Mouse (Mus musculus) spleen, adult 2 months (tissue): Measurements from ENCODE around the gene Scp2. TPM values are rescaled to one million over a fixed set of nuclear protein-coding genes. Genes with fewer than 3 reads are reported as not detected.

Source experiments
- DNase-seq, 2 experiments: peaks; one replicate each; pipeline versions ENCODE4 v3.0.0 to v3.0.0-alpha.2; 2012 to 2021; ENCODE audit warnings: low spot score in 2 of 2, low read depth in 1 of 2
- H3K27ac ChIP-seq: fragments of 200-500 bp; 2 replicates; pipeline ENCODE4 v1.5.1; 2012; ENCODE audit warnings: low read length, inconsistent platforms; ENCODE audit not compliant: insufficient read depth
- H3K27me3 ChIP-seq: fragments of 200-500 bp; 2 replicates; pipeline ENCODE4 v1.6.1; 2012; ENCODE audit warnings: mild to moderate bottlenecking, moderate library complexity, low read length, inconsistent platforms; ENCODE audit not compliant: control insufficient read depth, insufficient read depth
- H3K36me3 ChIP-seq: fragments of 200-500 bp; 2 replicates; pipeline ENCODE4 v1.6.1; 2012; ENCODE audit warnings: mild to moderate bottlenecking, low read length, inconsistent platforms; ENCODE audit not compliant: control insufficient read depth, insufficient read depth
- H3K4me1 ChIP-seq: fragments of 200-500 bp; 2 replicates; pipeline ENCODE4 v1.6.1; 2011; ENCODE audit warnings: inconsistent platforms; ENCODE audit not compliant: control insufficient read depth, insufficient read depth, insufficient read length
- H3K4me3 ChIP-seq: fragments of 200-500 bp; 2 replicates; pipeline ENCODE4 v1.5.1; 2011; ENCODE audit warnings: mild to moderate bottlenecking, inconsistent platforms; ENCODE audit not compliant: insufficient read depth, insufficient read length; ENCODE audit errors: extremely low read depth
- CTCF ChIP-seq: fragments of 200-500 bp; IDR thresholded peaks from 2 replicates; pipeline ENCODE4 v1.5.1; 2011; ENCODE audit warnings: mild to moderate bottlenecking, inconsistent platforms; ENCODE audit not compliant: insufficient read depth, insufficient read length, insufficient replicate concordance; ENCODE audit errors: extremely low read depth
- POLR2A ChIP-seq: fragments of 200-500 bp; IDR thresholded peaks from 2 replicates; pipeline ENCODE4 v1.6.1; 2011; ENCODE audit warnings: low read depth, low read length, inconsistent platforms
- WGBS: fragments of 180-500 bp; shearing (Covaris S2); methylation state at CpG from one replicate; pipeline ENCODE4 v1.1.7; 2018; 5-methylcytosine and 5-hydroxymethylcytosine counted together
- polyA plus RNA-seq: library from polyadenylated mRNA; depleted of rRNA; stranded (reverse); fragments of >200 nt; gene quantifications from 2 replicates; pipeline ENCODE4 v1.2.3, GENCODE M21; 2012

Gene Scp2
- polyA plus RNA-seq, 1 experiment = 54.0 TPM

- no peaks in the 10 kb centered on the region for H3K4me1 ChIP-seq
- peaks cover 20% of the 10 kb centered on the region for H3K36me3 ChIP-seq
- no peaks in the 10 kb centered on the region for H3K27me3 ChIP-seq
- no peak for DNase-seq
- 92% methylated on average over 8 of the region's 8 CpGs for WGBS
- H3K27ac ChIP-seq = no peak overlapping the region
- no peak overlapping the region for H3K4me3 ChIP-seq
- no peak for TF ChIP-seq CTCF
- TF ChIP-seq POLR2A = no peak
Observed at GRCm38 (mm10) chr4:108052673-108053072, 92.1 kb downstream of the Scp2 start.

DNA sequence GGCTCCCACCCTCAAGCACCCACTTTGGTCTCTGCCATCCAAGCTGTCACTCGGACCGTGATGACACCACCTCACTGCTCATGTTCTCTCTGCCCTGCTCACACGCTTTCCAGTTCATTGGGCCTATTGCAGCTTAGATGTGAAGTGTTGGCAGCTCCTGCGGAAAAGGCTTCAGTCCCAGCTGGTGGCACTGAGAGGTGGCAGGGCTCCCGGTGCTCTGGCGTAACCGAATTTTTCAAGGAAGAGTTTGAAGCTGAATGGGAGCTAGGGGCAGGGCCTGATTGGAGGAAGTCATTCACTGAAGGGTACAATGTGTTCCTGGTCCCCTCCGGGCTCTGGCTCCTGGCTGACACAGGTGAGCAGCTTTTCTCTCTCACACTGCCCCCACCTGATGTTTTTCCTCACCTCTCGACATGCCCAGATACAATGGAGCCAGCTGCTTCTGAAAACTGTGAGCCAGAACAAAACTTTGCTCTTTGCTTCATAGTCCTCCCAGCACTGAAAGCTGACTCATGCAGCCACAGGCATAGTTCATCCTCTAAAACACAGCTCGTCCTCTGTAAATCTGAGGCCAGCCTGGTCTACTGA lies 93.0 kb downstream of the Scp2 start:
- no peaks in the 10 kb centered on the region for H3K27me3 ChIP-seq
- H3K4me1 ChIP-seq = no peaks in the 10 kb centered on the region
- peaks cover 26% of the 10 kb centered on the region for H3K36me3 ChIP-seq
- no peak overlapping the region for H3K27ac ChIP-seq
- 91% methylated on average over 10 of the region's 10 CpGs for WGBS
- no peak for TF ChIP-seq CTCF
- TF ChIP-seq POLR2A = no peak
- no peak overlapping the region for H3K4me3 ChIP-seq
- DNase-seq = no peak

GRCm38 (mm10) chr4:108046136-108046535 lies 98.7 kb downstream of the Scp2 start:
- no peak for TF ChIP-seq POLR2A
- no peak for TF ChIP-seq CTCF
- no peaks in the 10 kb centered on the region for H3K27me3 ChIP-seq
- H3K27ac ChIP-seq = no peak overlapping the region
- no peaks in the 10 kb centered on the region for H3K4me1 ChIP-seq
- H3K36me3 ChIP-seq = peaks cover 24% of the 10 kb centered on the region
- 97% methylated on average over 8 of the region's 8 CpGs for WGBS
- DNase-seq = no peak
- H3K4me3 ChIP-seq = no peak overlapping the region

DNA sequence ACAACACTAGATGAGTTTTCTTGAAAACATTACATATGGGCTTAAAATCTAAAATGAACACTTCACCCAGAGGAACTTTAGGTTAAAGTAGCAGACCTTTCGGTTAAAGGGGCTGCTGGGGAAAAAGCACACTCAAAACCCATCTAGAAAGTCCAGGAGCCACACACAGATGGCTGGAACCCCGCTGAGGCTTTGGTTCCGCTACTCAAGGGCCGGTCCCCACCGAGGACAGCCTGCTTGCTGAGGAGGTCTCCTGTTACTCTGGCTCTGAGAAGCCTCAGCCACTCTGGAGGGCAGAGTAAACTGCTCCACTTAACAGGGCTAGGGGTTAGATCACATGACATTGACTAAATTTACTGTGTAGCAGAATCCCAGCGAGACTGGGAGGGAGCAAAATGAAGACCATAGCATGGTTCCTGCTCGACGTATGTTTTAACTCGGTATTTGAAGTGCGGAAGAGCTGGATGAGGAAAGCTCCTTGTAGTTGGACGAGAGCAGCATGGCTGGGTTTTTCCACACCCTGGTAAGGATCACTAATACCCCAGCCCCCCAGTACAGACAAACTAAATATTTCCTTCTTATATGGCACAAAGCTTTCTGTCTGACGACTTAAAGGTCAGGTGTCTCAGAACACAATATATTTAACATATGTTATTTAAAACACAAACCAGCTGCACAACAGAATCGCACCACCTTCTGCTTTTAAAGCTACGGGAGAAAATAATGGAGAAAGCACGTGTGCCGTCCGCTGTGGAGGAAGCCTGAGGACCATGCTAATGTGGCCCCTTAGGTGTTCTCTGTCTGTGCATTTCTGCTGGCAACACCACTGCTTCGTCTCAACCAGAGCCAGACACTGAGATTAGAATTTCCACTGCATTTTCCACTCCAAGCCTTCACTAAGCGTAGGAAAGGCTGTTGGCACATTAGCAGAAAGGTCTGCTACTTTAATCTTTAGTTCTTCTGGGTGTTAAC lies 99.4 kb downstream of the Scp2 start:
- Histone ChIP-seq H3K27me3 (no peaks in the 10 kb centered on the region), H3K4me1 (no peaks in the 10 kb centered on the region), H3K27ac (no peak overlapping the region), H3K36me3 (peaks cover 21% of the 10 kb centered on the region), H3K4me3 (no peak overlapping the region)
- WGBS = 92% methylated on average over 19 of the region's 19 CpGs
- no peak for DNase-seq
- TF ChIP-seq POLR2A = no peak
- no peak for TF ChIP-seq CTCF

- Histone ChIP-seq H3K36me3 (no peaks in the 10 kb centered on the region), H3K27ac (no peak overlapping the region), H3K27me3 (no peaks in the 10 kb centered on the region), H3K4me1 (no peaks in the 10 kb centered on the region; the same call in 1 of the 2 replicates), H3K4me3 (no peak overlapping the region)
- DNase-seq = no peak
- WGBS = 83% methylated on average over 8 of the region's 8 CpGs
- TF ChIP-seq POLR2A (no peak), CTCF (no peak)
Observed at GRCm38 (mm10) chr4:108037027-108037426, 107.8 kb downstream of the Scp2 start.

DNA sequence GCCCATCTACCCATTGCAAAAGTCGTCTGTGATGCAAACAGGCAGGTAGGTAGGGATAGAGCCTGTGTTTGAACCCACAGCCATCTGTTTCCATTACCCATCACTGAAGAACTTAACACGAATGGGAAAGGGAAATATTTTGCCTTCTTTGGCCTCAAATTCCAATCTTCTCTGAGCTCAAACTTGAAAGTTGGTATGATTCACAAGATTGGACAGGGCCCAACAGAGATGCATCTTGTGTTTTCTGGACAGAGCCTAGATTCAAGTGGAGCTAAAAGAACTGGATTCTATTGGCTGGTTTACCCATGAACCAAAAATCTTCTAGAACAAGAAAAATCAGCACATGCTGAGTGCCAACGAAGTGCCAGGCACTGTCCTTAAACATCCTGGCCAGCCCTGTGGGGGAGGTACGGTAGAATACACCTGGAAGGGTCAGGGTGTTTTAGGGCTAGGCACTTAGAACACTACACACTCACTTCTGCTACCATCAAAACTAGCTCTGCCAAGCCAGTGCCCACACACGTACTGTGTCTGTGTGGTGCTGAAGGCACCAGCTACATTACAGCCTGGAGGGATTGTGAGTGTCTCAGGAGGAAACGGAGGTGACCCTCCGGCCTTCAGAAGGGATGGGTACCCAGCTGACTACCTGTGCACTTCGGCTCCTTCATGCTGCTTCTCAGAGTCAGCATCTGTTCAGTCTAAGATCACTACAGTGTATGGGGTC lies 111.6 kb downstream of the Scp2 start:
- no peaks in the 10 kb centered on the region for H3K36me3 ChIP-seq
- no peak overlapping the region for H3K4me3 ChIP-seq
- no peak overlapping the region for H3K27ac ChIP-seq
- 82% methylated on average over 8 of the region's 8 CpGs for WGBS
- H3K27me3 ChIP-seq = peaks cover 6% of the 10 kb centered on the region; the same call in 1 of the 2 replicates
- no peaks in the 10 kb centered on the region; the same call in 1 of the 2 replicates for H3K4me1 ChIP-seq
- TF ChIP-seq CTCF (no peak), POLR2A (no peak)
- DNase-seq = no peak
